Mouse (Mus musculus): ENCODE data around the gene Srsf12. TPM values are rescaled to one million over a fixed set of nuclear protein-coding genes. Genes with fewer than 3 reads are reported as not detected.

Srsf12 gene
- polyA plus RNA-seq, 1 experiment from 2014 or later = 5.1 TPM

GRCm38 (mm10) chr4:33254706-33255105 is 45.9 kb downstream of the Srsf12 start:
- Histone ChIP-seq H3K4me1 (peaks cover 2% of the 10 kb centered on the region; the same call in 1 of the 2 replicates), H3K36me3 (no peaks in the 10 kb centered on the region), H3K9ac (no peak overlapping the region), H3K27ac (no peak overlapping the region), H3K4me2 (no peak overlapping the region), H3K27me3 (no peaks in the 10 kb centered on the region), H3K9me3 (replicated peaks) (no peaks in the 10 kb centered on the region), H3K4me3 (replicated peaks) (no peak overlapping the region)
- ATAC-seq (replicated peaks; ENCODE audit: low FRiP score) = no peak
- 82% methylated on average over 4 of the region's 4 CpGs for WGBS

- no peak for ATAC-seq (replicated peaks; ENCODE audit: low FRiP score)
- no peaks in the 10 kb centered on the region for H3K9me3 ChIP-seq (replicated peaks)
- no peaks in the 10 kb centered on the region for H3K36me3 ChIP-seq
- no peak overlapping the region for H3K27ac ChIP-seq
- H3K4me2 ChIP-seq = no peak overlapping the region
- no peak overlapping the region for H3K9ac ChIP-seq
- no peak overlapping the region for H3K4me3 ChIP-seq (replicated peaks)
- WGBS = 71% methylated on average over 11 of the region's 11 CpGs
- peaks cover 7% of the 10 kb centered on the region; the same call in 1 of the 2 replicates for H3K4me1 ChIP-seq
- no peaks in the 10 kb centered on the region for H3K27me3 ChIP-seq
Observed at GRCm38 (mm10) chr4:33257263-33257964, 48.6 kb downstream of the Srsf12 start.

- no peak overlapping the region for H3K9ac ChIP-seq
- H3K4me1 ChIP-seq = peaks cover 7% of the 10 kb centered on the region; the same call in 1 of the 2 replicates
- H3K36me3 ChIP-seq = no peaks in the 10 kb centered on the region
- H3K4me3 ChIP-seq (replicated peaks) = no peak overlapping the region
- H3K27ac ChIP-seq = no peak overlapping the region
- ATAC-seq (replicated peaks; ENCODE audit: low FRiP score) = no peak
- no peaks in the 10 kb centered on the region for H3K27me3 ChIP-seq
- H3K4me2 ChIP-seq = no peak overlapping the region
- no peaks in the 10 kb centered on the region for H3K9me3 ChIP-seq (replicated peaks)
Observed at GRCm38 (mm10) chr4:33260311-33260710, 51.5 kb downstream of the Srsf12 start.

- Histone ChIP-seq H3K9ac (no peak overlapping the region), H3K4me1 (peaks cover 7% of the 10 kb centered on the region; the same call in 1 of the 2 replicates), H3K4me2 (no peak overlapping the region), H3K4me3 (replicated peaks) (no peak overlapping the region), H3K9me3 (replicated peaks) (no peaks in the 10 kb centered on the region), H3K36me3 (no peaks in the 10 kb centered on the region), H3K27ac (peak overlapping the region; percentile 29), H3K27me3 (no peaks in the 10 kb centered on the region)
- ATAC-seq (replicated peaks; ENCODE audit: low FRiP score) = peak; percentile 59
- 55% methylated on average over 7 of the region's 7 CpGs for WGBS
Observed at GRCm38 (mm10) chr4:33261311-33261753, 52.5 kb downstream of the Srsf12 start.

GRCm38 (mm10) chr4:33262897-33263296 is 54.1 kb downstream of the Srsf12 start:
- ATAC-seq (replicated peaks; ENCODE audit: low FRiP score) = no peak
- 85% methylated on average over 1 of the region's 1 CpGs for WGBS
- Histone ChIP-seq H3K4me1 (peaks cover 7% of the 10 kb centered on the region; the same call in 1 of the 2 replicates), H3K9me3 (replicated peaks) (no peaks in the 10 kb centered on the region), H3K27ac (no peak overlapping the region), H3K4me2 (no peak overlapping the region), H3K9ac (no peak overlapping the region), H3K4me3 (replicated peaks) (no peak overlapping the region), H3K27me3 (no peaks in the 10 kb centered on the region), H3K36me3 (no peaks in the 10 kb centered on the region)

- no peak overlapping the region for H3K9ac ChIP-seq
- H3K4me2 ChIP-seq = no peak overlapping the region
- no peaks in the 10 kb centered on the region for H3K9me3 ChIP-seq (replicated peaks)
- no peaks in the 10 kb centered on the region for H3K36me3 ChIP-seq
- ATAC-seq (replicated peaks; ENCODE audit: low FRiP score) = no peak
- no peaks in the 10 kb centered on the region for H3K27me3 ChIP-seq
- H3K27ac ChIP-seq = no peak overlapping the region
- H3K4me3 ChIP-seq (replicated peaks) = no peak overlapping the region
- H3K4me1 ChIP-seq = peaks cover 7% of the 10 kb centered on the region; the same call in 1 of the 2 replicates
- WGBS = 83% methylated on average over 11 of the region's 11 CpGs
Observed at GRCm38 (mm10) chr4:33264979-33265726, 56.4 kb downstream of the Srsf12 start.

GRCm38 (mm10) chr4:33270386-33271314 is 61.9 kb downstream of the Srsf12 start:
- peak; percentile 85 for ATAC-seq (replicated peaks; ENCODE audit: low FRiP score)
- no peaks in the 10 kb centered on the region for H3K36me3 ChIP-seq
- H3K27ac ChIP-seq = 0 out of 2 replicates have a peak overlapping the region, but pooled peaks have one; percentile 2
- H3K9me3 ChIP-seq (replicated peaks) = no peaks in the 10 kb centered on the region
- H3K4me2 ChIP-seq = no peak overlapping the region
- no peak overlapping the region for H3K9ac ChIP-seq
- 0 out of 2 replicates have a peak, but pooled peaks cover 5% of the 10 kb centered on the region for H3K4me1 ChIP-seq
- H3K27me3 ChIP-seq = no peaks in the 10 kb centered on the region
- 69% methylated on average over 11 of the region's 11 CpGs for WGBS
- no peak overlapping the region for H3K4me3 ChIP-seq (replicated peaks)

- H3K4me1 ChIP-seq = 0 out of 2 replicates have a peak, but pooled peaks cover 5% of the 10 kb centered on the region
- H3K27me3 ChIP-seq = no peaks in the 10 kb centered on the region
- ATAC-seq (replicated peaks; ENCODE audit: low FRiP score) = no peak
- H3K27ac ChIP-seq = no peak overlapping the region
- no peak overlapping the region for H3K4me3 ChIP-seq (replicated peaks)
- H3K36me3 ChIP-seq = no peaks in the 10 kb centered on the region
- no peak overlapping the region for H3K9ac ChIP-seq
- WGBS = 49% methylated on average over 3 of the region's 3 CpGs
- no peaks in the 10 kb centered on the region for H3K9me3 ChIP-seq (replicated peaks)
- H3K4me2 ChIP-seq = no peak overlapping the region
Observed at GRCm38 (mm10) chr4:33273437-33273836, 64.6 kb downstream of the Srsf12 start.

- no peak overlapping the region for H3K4me3 ChIP-seq (replicated peaks)
- H3K36me3 ChIP-seq = no peaks in the 10 kb centered on the region
- no peaks in the 10 kb centered on the region for H3K9me3 ChIP-seq (replicated peaks)
- ATAC-seq (replicated peaks; ENCODE audit: low FRiP score) = no peak
- H3K4me2 ChIP-seq = no peak overlapping the region
- H3K27ac ChIP-seq = no peak overlapping the region
- H3K4me1 ChIP-seq = no peaks in the 10 kb centered on the region
- H3K27me3 ChIP-seq = no peaks in the 10 kb centered on the region
- no peak overlapping the region for H3K9ac ChIP-seq
- WGBS = 80% methylated on average over 3 of the region's 3 CpGs
Observed at GRCm38 (mm10) chr4:33281891-33282685, 73.3 kb downstream of the Srsf12 start.

Data from kidney, embryonic 15.5 days (tissue).